Mouse (Mus musculus): ENCODE data around the gene Ska3.
"Not testable (repeated sequence)": the region's sequence is repeated elsewhere in the genome, so short reads cannot be mapped to it uniquely, and the experiment has no call there.

DNA sequence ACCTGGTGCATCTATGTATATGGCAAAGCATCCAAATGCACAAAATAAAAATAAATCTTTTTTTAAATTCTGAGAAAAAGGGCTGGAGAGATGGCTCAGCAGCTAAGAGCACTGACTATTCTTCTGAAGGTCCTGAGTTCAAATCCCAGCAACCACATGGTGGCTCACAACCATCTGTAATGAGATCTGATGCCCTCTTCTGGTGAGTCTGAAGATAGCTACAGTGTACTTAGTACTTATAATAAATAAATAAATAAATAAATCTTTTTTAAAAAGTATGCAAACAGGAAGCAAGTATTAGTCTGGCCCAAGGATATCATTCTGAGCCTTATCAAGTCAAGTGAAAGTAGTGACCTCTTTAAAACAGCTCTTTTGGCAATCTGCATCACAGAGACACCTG is 30.1 kb upstream of the Ska3 start:
- not testable (repeated sequence) for TF ChIP-seq CTCF (IDR thresholded peaks at IDR 0.05; ENCODE audit: control insufficient read depth, insufficient read depth, low read length); POLR2A (IDR thresholded peaks at IDR 0.05; ENCODE audit: borderline replicate concordance, control insufficient read depth, low read depth, low read length)

Measured in bone marrow, adult 2 months (tissue).